Mouse (Mus musculus): ENCODE results near the gene Zfp119a. TPM values are rescaled to one million over a fixed set of nuclear protein-coding genes. Genes with fewer than 3 reads are reported as not detected.
A peak's percentile ranks its signal among the peaks of the same experiment; 100 is the strongest.
"Not testable (repeated sequence)": the region's sequence is repeated elsewhere in the genome, so short reads cannot be mapped to it uniquely, and the experiment has no call there.

The Zfp119a gene
- 1 to 10 TPM; 6.1 to 7.0 TPM for total RNA-seq (2021)

DNA sequence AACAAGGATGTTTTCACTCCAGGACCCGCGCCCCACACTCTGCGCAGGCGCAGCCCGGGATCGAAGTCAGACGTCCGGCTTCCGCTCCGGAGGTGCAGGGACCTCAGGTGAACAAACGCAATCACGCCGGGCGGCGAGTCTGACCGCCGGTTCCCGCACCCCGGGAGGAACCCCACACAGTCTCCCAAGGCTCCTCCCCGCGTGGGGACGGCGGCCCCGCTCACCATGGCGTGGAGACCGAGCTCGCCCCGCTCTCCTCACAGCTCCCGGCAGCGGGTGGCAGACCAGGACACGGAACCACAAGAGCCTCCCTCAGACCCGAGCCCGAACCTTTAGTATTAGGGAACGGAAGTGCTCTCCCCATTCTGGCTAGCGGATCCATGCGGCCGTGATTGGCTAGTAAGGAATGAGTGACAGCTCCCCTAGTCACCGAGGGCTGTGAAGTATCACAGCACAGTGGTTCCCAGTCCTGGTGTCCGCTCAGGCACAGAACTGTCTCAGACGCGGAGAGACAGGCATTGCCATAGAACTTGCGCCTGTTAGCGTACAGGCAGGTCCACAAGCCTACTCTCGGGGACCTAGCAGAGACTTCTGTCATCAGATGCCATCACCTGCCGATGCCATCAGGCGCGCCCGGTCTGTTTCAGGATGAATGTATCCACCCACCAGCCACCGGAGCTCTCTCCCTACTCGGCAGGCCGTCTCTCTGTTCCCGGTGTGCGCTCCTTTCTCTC is at the start of gene Zfp119a:
Gene Zfp119a, minus strand, starts transcription at position 295 of the 734 bp plus-strand sequence.
- peak; percentile 69 to 80 for DNase-seq (ENCODE audit: extremely low spot score in 1 of 2, low spot score in 1 of 2)

DNA sequence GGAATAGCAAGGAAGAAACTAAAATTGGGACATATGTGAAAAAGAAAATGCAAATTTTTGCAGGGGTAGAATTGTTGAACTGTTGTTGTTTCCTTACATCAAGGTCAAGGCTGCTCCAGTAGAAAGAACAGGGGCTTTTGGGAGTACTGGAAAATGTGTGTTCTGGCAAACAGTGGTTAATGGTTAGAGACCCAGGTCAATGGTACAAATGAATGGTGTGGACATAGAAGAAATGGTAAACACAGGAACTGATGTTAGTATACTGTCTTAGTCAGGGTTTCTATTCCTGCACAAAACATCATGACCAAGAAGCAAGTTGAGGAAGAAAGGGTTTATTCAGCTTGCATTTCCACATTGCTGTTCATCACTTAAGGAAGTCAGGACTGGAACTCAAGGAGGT is 27.9 kb upstream of the Zfp119a start:
- DNase-seq (ENCODE audit: extremely low spot score in 1 of 2, low spot score in 1 of 2) = no peak

DNA sequence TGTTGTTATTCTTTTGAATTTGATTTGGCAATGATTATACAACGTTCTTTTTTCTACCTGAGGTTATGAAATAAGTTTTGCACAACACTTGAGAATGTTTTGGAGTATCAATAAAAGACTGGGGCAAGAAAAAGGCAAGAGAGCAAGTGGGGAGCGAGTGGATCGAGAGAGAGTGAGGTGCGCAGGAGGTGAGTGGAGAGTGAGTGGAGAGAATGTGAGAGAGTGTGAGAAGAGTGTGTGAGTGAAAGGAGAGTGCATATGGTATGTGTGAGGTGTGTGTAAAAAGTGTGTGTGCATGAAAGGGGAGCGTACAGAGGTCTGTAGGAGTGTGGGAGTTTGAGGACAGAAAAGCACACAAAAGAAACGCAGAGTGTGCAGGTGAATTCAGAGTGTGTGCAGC is 25.4 kb upstream of the Zfp119a start:
- DNase-seq (ENCODE audit: extremely low spot score in 1 of 2, low spot score in 1 of 2) = no peak

DNA sequence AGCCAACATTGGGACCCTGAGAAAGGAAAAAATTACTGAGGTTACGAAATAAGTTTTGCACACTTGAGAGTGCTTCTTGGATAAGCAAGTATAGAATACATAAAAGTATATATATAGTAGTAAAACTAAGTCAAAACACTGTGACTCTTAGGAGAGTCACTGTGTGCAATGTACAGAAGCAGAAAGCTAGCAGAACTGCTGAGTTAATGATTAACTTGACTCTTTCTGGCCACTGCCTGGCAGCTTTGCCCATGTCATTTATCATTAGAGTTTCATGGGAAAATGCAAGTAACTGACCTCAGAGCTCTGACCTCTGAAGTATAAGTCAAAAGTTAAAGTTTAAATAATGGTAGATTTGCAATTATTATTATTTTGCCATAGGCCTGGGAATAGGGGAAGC is 25.0 kb upstream of the Zfp119a start:
- no peak for DNase-seq (ENCODE audit: extremely low spot score in 1 of 2, low spot score in 1 of 2)

DNA sequence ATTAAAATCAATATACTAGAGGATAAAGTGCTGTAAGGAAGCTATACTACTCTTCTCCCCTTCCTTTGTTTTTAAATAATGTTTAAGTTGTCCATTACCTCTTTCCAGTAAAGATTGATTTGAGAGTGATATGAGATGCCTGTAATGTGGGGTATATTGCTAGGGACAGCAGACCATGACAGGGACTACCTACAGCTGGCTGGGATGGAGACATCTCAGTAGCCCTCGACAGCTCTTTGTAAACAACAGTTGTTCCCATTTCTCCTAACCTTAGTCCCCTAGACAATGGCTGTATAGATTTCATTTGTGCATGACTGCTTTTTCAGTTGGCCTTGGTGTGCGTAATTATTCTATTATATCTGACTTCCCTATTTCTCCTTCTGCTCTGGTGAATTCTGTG is 24.4 kb upstream of the Zfp119a start:
- DNase-seq (ENCODE audit: extremely low spot score in 1 of 2, low spot score in 1 of 2) = no peak

DNA sequence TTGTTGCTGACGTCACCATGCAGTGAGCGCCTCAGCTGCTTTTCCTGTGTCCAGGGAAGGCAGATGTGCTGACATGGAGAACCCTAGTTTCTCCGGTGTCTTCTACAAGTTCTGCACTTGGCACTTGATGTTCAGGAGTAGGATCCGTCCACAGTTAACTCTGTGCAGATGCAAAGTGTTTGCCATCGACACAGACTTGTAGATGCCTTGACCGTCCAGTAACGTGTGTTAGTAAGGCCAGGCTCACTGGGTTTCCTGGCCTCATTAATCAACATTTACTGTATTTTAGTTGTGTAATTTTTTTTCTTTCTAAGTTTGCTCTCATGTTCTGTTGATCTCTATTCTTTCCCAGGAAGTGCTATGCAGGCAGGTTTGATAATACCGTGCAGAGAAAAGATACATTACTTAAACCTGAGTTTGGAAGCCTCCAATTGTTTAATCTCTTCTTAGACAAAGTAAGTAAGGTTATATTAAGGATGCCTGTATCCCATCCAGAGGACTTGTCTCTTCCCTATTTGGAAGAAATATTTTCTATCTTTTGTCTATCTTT is 13.8 kb upstream of the Zfp119a start:
- DNase-seq (ENCODE audit: extremely low spot score in 1 of 2, low spot score in 1 of 2) = peak in 1 of 2 experiments; percentile 6

DNA sequence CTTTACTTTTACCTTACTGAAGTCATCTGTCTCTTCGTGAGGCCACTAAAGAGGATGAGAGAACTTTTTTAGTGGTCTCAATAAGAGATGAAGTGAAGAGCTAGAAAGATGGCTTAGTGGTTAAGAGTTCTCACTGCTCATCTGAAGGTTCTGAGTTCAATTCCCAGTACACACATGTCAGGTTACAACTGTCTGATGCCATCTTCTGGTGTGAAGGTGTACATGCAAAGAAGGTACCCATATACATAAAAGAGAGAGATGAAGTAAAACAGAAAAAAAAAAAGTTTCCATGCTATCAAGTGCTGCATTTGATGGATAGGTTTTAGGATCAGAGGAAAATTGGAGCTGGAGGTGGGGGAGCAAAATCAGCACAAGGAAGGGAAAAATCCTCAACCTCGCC is 6.2 kb upstream of the Zfp119a start:
- DNase-seq (ENCODE audit: extremely low spot score in 1 of 2, low spot score in 1 of 2) = no peak

DNA sequence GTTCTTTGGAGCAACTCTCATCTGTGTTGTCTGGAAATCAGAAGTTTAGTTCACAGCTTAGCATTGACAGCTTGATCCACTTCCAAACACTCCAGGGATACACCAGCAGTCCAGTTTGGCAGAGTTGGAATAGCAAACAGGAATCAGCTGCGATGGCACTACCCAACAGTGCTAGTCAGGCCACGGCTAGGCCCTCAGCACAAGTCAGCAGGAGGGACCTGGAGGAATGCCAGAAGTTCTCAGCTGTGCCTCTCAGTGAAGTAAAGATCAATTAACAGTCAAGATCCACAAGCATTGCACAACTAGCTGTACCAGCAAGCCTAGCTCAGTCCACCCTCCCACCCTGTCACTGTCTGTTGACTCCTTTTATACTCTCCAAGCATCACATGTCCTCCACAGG is 4.9 kb upstream of the Zfp119a start:
- DNase-seq (ENCODE audit: extremely low spot score in 1 of 2, low spot score in 1 of 2) = no peak

DNA sequence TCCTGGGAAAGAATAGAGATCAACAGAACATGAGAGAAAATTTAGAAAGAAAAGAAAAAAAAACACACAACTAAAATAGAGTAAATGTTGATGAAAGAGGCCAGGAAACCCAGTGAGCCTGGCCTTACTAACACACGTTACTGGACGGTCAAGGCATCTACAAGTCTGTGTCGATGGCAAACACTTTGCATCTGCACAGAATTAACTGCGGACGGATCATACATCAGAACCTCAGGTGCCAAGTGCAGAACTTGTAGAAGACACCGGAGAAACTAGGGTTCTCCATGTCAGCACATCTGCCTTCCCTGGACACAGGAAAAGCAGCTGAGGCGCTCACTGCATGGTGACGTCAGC is 471 bp downstream of the Zfp119a start:
- not testable (repeated sequence) for DNase-seq (ENCODE audit: extremely low spot score in 1 of 2, low spot score in 1 of 2)

DNA sequence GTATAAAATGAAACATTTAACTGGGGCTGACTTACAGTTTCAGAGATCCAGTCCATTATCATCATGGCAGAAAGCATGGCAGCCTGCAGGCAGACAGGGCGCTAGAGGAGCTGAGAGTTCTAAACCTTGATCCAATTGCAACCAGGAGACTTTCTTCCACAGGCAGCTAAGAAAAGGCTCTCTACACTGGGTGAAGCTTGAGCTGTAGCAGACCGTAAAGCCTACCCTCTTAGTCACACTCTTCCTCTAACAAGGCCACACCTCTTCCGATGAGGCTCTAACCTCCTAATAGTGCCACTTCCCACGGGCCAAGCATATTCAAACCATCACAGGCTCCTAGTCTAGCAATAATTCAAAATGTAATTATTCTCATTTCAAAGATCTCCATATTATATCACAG is 1.5 kb downstream of the Zfp119a start:
- DNase-seq (ENCODE audit: extremely low spot score in 1 of 2, low spot score in 1 of 2) = no peak

DNA sequence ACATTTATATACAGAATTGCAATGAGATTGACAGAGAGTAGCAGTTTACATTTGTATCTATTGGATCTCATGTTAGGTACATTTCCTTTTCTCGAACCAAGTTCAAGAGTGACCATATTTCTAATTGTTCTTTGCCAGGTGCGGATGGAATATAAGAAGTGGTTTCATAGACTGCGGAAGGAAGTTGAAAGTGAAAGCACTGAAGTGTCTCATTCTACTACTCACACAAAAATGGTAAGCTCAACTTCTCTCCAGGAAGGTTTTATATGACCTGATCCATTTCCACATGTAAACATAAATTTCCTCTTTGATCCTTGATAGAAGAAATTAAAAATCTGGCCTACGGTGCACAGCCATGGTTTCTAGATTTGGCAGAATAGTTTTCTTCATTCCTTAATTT is 35.7 kb downstream of the Zfp119a start:
- no peak for DNase-seq (ENCODE audit: extremely low spot score in 1 of 2, low spot score in 1 of 2)

DNA sequence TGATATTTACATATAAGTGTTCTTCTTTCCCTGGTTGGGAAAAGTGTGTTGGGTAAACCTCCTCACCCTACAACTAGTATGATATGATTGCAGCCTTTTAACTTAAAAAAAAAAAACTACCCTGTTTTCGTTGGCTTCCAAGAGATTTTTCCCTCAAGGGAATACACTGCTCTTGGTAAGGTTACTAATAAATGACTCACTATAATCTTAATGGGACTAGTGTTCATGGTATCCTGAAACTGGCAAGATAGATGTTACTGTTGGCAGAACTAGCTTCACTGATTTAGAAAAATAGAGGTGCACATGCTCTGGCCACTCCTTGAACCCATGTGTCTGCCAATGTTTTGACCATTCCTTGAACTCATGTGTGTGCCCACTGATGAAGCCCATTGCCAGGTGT is 57.2 kb downstream of the Zfp119a start:
- no peak for DNase-seq (ENCODE audit: extremely low spot score in 1 of 2, low spot score in 1 of 2)

DNA sequence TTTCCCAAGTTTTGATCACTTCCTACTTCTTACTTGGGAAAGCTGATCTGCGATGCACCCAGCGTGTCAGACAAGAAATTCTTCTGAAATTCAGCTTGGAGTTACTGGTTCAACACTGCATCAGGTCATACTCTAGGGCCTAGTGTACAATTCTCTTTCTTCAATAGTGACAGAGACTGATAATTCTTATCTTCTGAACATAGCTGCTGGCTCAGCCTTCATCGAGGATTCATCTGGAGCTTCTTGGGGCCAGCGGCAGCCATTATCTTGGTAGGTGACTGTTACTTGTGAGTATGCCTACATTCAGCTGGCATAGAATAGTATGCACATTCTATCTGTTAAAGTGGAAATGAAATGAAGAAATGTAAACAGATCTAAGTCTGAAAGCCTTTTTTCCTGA is 61.9 kb downstream of the Zfp119a start:
- DNase-seq (ENCODE audit: extremely low spot score in 1 of 2, low spot score in 1 of 2) = no peak

Other genes with a start within 250 kb of the Zfp119a start
- gene Pot1b, start 166.3 kb downstream of the Zfp119a start, total RNA-seq (2021) = 1 to 10 TPM; 5.4 to 6.7 TPM
- gene Adgre4, start 128.9 kb downstream of the Zfp119a start, total RNA-seq (2021) = not detected
- gene Zfp959, start 13.2 kb upstream of the Zfp119a start, total RNA-seq (2021) = 1 to 10 TPM; 5.8 TPM
- 1 to 10 TPM; 3.1 to 3.4 TPM for gene Zfp119b, start 70.6 kb upstream of the Zfp119a start, total RNA-seq (2021)
- 1 to 10 TPM; 2.3 to 2.8 TPM for gene Ebi3, start 73.7 kb upstream of the Zfp119a start, total RNA-seq (2021)
- gene Yju2, start 80.2 kb upstream of the Zfp119a start, total RNA-seq (2021) = 10 to 100 TPM; 16.7 to 16.9 TPM
- gene Shd, start 91.5 kb upstream of the Zfp119a start, total RNA-seq (2021) = 10 to 100 TPM; 24.3 to 29.0 TPM
- 10 to 100 TPM; 72.4 to 82.6 TPM for gene Fsd1, start 107.6 kb upstream of the Zfp119a start, total RNA-seq (2021)
- 1 to 10 TPM; 2.7 to 3.2 TPM for gene Stap2, start 126.7 kb upstream of the Zfp119a start, total RNA-seq (2021)
- gene Mpnd, start 126.8 kb upstream of the Zfp119a start, total RNA-seq (2021) = 100 to 1,000 TPM; 110 to 116 TPM
- 10 to 100 TPM; 63.1 to 64.0 TPM for gene Sh3gl1, start 157.7 kb upstream of the Zfp119a start, total RNA-seq (2021)
- 1 to 10 TPM; 3.9 to 4.9 TPM for gene Chaf1a, start 161.5 kb upstream of the Zfp119a start, total RNA-seq (2021)
- gene Ubxn6, start 196.1 kb upstream of the Zfp119a start, total RNA-seq (2021) = 10 to 100 TPM; 83.3 to 87.4 TPM
- gene Hdgfl2, start 200.7 kb upstream of the Zfp119a start, total RNA-seq (2021) = 100 to 1,000 TPM in 1 of 2 experiments, 10 to 100 TPM in 1; 96.4 to 126 TPM
- gene Plin4, start 230.9 kb upstream of the Zfp119a start, total RNA-seq (2021) = 1 to 10 TPM in 1 of 2 experiments, under 1 TPM in 1; 0.68 to 2.4 TPM
- gene Plin5, start 238.7 kb upstream of the Zfp119a start, total RNA-seq (2021) = under 1 TPM; 0.30 to 0.85 TPM
- gene Lrg1, start 243.1 kb upstream of the Zfp119a start, total RNA-seq (2021) = 1 to 10 TPM; 1.1 to 1.4 TPM

Measured in layer of hippocampus, postnatal 25 days (tissue).